ENCODE assay signal across 8 mouse cellular contexts in the genomic region with DNA sequence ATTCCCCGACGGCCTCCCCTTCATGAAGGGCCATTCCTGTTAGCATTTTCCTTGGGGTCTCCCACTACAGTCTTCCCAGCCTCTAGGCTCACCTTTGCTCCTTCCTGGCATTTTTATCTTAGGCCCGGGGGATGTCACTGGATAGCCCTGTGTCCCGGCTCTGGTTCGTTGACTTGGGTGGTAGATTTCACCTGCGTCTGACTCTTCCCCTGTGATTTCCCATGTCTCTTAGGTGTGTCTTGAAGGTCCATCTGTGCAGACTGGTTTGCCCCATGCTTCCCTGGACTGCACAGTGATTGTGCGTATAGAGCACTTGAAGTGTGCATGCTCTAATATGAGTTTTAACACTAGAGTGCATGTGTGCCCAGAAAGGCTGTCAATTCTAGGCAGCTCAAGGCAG. TPM values are rescaled to one million over a fixed set of nuclear protein-coding genes. Genes with fewer than 3 reads are reported as not detected.
DNase-seq lines count a peak whose midpoint lies in the region; ATAC-seq lines count a peak whose summit lies in the region.

No protein-coding gene starts in this region.

- DNase-seq in heart, embryonic 10.5 days (ENCODE audit: low spot score): no peak
- DNase-seq in heart, postnatal 25 days (ENCODE audit: low spot score): no peak
- DNase-seq in T-cell, adult 2 months (ENCODE audit: low spot score): peak; percentile 2
- DNase-seq in heart, postnatal 10 days: peak; percentile 8 to 9
- no peak for DNase-seq in Muller cell, postnatal 12 days (ENCODE audit: inconsistent ontology term)
- no peak for DNase-seq in gastrocnemius, postnatal 14 days

- no peaks in the 10 kb centered on the region for H3K9me3 ChIP-seq in heart, embryonic 10.5 days
- no peaks in the 10 kb centered on the region for H3K9me3 ChIP-seq in limb, embryonic 15.5 days
- H3K9me3 ChIP-seq in stomach, embryonic 15.5 days: no peaks in the 10 kb centered on the region

- 40% methylated on average over 7 of the region's 7 CpGs for WGBS in heart, embryonic 10.5 days
- 39% methylated on average over 7 of the region's 7 CpGs for WGBS in limb, embryonic 15.5 days
- WGBS in stomach, embryonic 15.5 days: 30% methylated on average over 7 of the region's 7 CpGs

- peak overlapping the region; percentile 70 for H3K4me2 ChIP-seq in limb, embryonic 15.5 days
- H3K4me2 ChIP-seq in stomach, embryonic 15.5 days: peak overlapping the region; percentile 83

- peak overlapping the region; percentile 95 for H3K4me3 ChIP-seq in heart, embryonic 10.5 days
- H3K4me3 ChIP-seq in limb, embryonic 15.5 days: peak overlapping the region; percentile 78
- peak overlapping the region; percentile 86 for H3K4me3 ChIP-seq in stomach, embryonic 15.5 days (replicated peaks)

- no peak for ATAC-seq in limb, embryonic 15.5 days (ENCODE audit: insufficient number of reproducible peaks, low FRiP score, low TSS enrichment, low read depth)
- ATAC-seq in stomach, embryonic 15.5 days (ENCODE audit: insufficient read depth, low FRiP score, low read depth): no peak

- peak overlapping the region; percentile 89; the same call in 1 of the 2 replicates for H3K27ac ChIP-seq in heart, embryonic 10.5 days
- H3K27ac ChIP-seq in limb, embryonic 15.5 days: no peak overlapping the region
- H3K27ac ChIP-seq in stomach, embryonic 15.5 days: no peak overlapping the region

- intact Hi-C loops in heart, postnatal 25 days (cut with DNase I): loop anchor here (5.0 kb wide), 1 partner anchor 262 kb away; a partner anchor contains a TSS
- intact Hi-C loops in heart, postnatal 10 days (cut with DNase I): no loop called here
- intact Hi-C loops in gastrocnemius, postnatal 14 days (cut with DNase I; ENCODE audit: low total_unique reads): no loop called here

- H3K4me1 ChIP-seq in heart, embryonic 10.5 days: peaks cover 8% of the 10 kb centered on the region
- H3K4me1 ChIP-seq in limb, embryonic 15.5 days: peaks cover 7% of the 10 kb centered on the region
- H3K4me1 ChIP-seq in stomach, embryonic 15.5 days: peaks cover 6% of the 10 kb centered on the region

- no peaks in the 10 kb centered on the region for H3K36me3 ChIP-seq in heart, embryonic 10.5 days
- H3K36me3 ChIP-seq in limb, embryonic 15.5 days: no peaks in the 10 kb centered on the region
- no peaks in the 10 kb centered on the region for H3K36me3 ChIP-seq in stomach, embryonic 15.5 days

- H3K9ac ChIP-seq in limb, embryonic 15.5 days: 0 out of 2 replicates have a peak overlapping the region, but pooled peaks have one; percentile 64
- peak overlapping the region; percentile 16; the same call in 1 of the 2 replicates for H3K9ac ChIP-seq in stomach, embryonic 15.5 days

- H3K27me3 ChIP-seq in heart, embryonic 10.5 days (ENCODE audit: insufficient read depth, poor library complexity, severe bottlenecking): no peaks in the 10 kb centered on the region
- no peaks in the 10 kb centered on the region for H3K27me3 ChIP-seq in limb, embryonic 15.5 days
- no peaks in the 10 kb centered on the region for H3K27me3 ChIP-seq in stomach, embryonic 15.5 days (replicated peaks)

RNA-seq across cellular contexts. Expression of a gene that starts 1.1 kb away (rescaled TPM):
- polyA plus RNA-seq in heart, embryonic 10.5 days (2016; fragmentation: Nextera tagmentation; extraction: Ambion mirVana): 58.1 and 66.4 TPM in 2 replicates
- 10 to 100 TPM; 74.9 to 75.2 TPM for total RNA-seq in heart, postnatal 25 days (2021)
- 10 to 100 TPM; 65.7 to 68.2 TPM for total RNA-seq in heart, postnatal 10 days (2021)
- 53.3 and 56.3 TPM in 2 replicates for polyA plus RNA-seq in limb, embryonic 15.5 days (2015; fragmentation: Nextera tagmentation; extraction: Ambion mirVana)
- 51.3 and 54.0 TPM in 2 replicates for polyA plus RNA-seq in stomach, embryonic 15.5 days (2015; fragmentation: Nextera tagmentation; extraction: Ambion mirVana)
- 10 to 100 TPM; 40.6 to 42.0 TPM for total RNA-seq in gastrocnemius, postnatal 14 days (2021)

RNA-seq across cellular contexts. Expression of a gene that starts 44.4 kb away (rescaled TPM):
- polyA plus RNA-seq in heart, embryonic 10.5 days (2016; fragmentation: Nextera tagmentation; extraction: Ambion mirVana): not detected in 2 replicates
- total RNA-seq in heart, postnatal 25 days (2021): not detected
- total RNA-seq in heart, postnatal 10 days (2021): under 1 TPM; 0.07 to 0.15 TPM
- 0.19 and 0.20 TPM in 2 replicates for polyA plus RNA-seq in limb, embryonic 15.5 days (2015; fragmentation: Nextera tagmentation; extraction: Ambion mirVana)
- polyA plus RNA-seq in stomach, embryonic 15.5 days (2015; fragmentation: Nextera tagmentation; extraction: Ambion mirVana): 0.19 and 0.24 TPM in 2 replicates
- total RNA-seq in gastrocnemius, postnatal 14 days (2021): under 1 TPM; 0.11 to 0.14 TPM

Comparison
In these comparisons a context has a peak if more than half of its experiments do, and no peak if none do; other contexts are left out.
1. DNase-seq: peak in T-cell, adult 2 months (single experiment) and heart, postnatal 10 days (2 of 2); none in heart, embryonic 10.5 days (single experiment), heart, postnatal 25 days (single experiment), Muller cell, postnatal 12 days (single experiment) and gastrocnemius, postnatal 14 days (single experiment).
2. Peak in every context shown above with its lines, with median percentiles within 50 percentile points of each other: H3K4me3 ChIP-seq.